Mouse (Mus musculus) liver, adult 2 months (tissue): ENCODE data around the gene Celf2. TPM values are rescaled to one million over a fixed set of nuclear protein-coding genes. Genes with fewer than 3 reads are reported as not detected.

Experiments used
- DNase-seq: peaks from one replicate; pipeline ENCODE4 v3.0.0-alpha.2; 2011; ENCODE audit warnings: low read depth, low spot score; ENCODE audit errors: extremely low read depth
- H3K27ac ChIP-seq: fragments of 200-500 bp; replicated peaks from 2 replicates; pipeline ENCODE4 v1.5.1; 2012; ENCODE audit warnings: low read depth, mild to moderate bottlenecking, control low read depth, inconsistent platforms, low read length; ENCODE audit not compliant: insufficient read depth
- H3K27me3 ChIP-seq: fragments of 200-500 bp; 2 replicates; pipeline ENCODE4 v1.6.1; 2012; ENCODE audit warnings: mild to moderate bottlenecking, moderate library complexity, low read length, inconsistent platforms; ENCODE audit not compliant: control insufficient read depth, insufficient read depth
- H3K36me3 ChIP-seq: fragments of 200-500 bp; 2 replicates; pipeline ENCODE4 v1.6.1; 2012; ENCODE audit warnings: low read length, inconsistent platforms; ENCODE audit not compliant: control insufficient read depth, insufficient read depth
- H3K4me1 ChIP-seq: fragments of 200-500 bp; 2 replicates; pipeline ENCODE4 v1.6.1; 2011; ENCODE audit warnings: low read length; ENCODE audit not compliant: control insufficient read depth, insufficient read depth
- H3K4me3 ChIP-seq: fragments of 200-500 bp; 2 replicates; pipeline ENCODE4 v1.5.1; 2011; ENCODE audit warnings: low read depth, mild to moderate bottlenecking, control low read depth, low read length, moderate library complexity; ENCODE audit not compliant: insufficient read depth
- H3K79me2 ChIP-seq: fragments of 200-500 bp; 2 replicates; pipeline ENCODE4 v1.6.1; 2012; ENCODE audit warnings: inconsistent platforms, mild to moderate bottlenecking, low read length, moderate library complexity; ENCODE audit not compliant: control insufficient read depth, insufficient read depth
- H3K9ac ChIP-seq: fragments of 200-500 bp; 2 replicates; pipeline ENCODE4 v1.6.1; 2012; ENCODE audit warnings: low read depth, mild to moderate bottlenecking, control low read depth, inconsistent platforms, low read length
- CTCF ChIP-seq: fragments of 200-500 bp; IDR thresholded peaks from 2 replicates; pipeline ENCODE4 v1.5.1; 2011; ENCODE audit warnings: low read depth, low read length, control low read depth
- POLR2A ChIP-seq: fragments of 200-500 bp; IDR thresholded peaks from 2 replicates; pipeline ENCODE4 v1.6.1; 2011; ENCODE audit warnings: low read length, control low read depth; ENCODE audit not compliant: insufficient read depth; ENCODE audit errors: extremely low read depth
- WGBS: fragments of 180-500 bp; shearing (Covaris S2); methylation state at CpG from one replicate; pipeline ENCODE4 v1.1.7; 2018; 5-methylcytosine and 5-hydroxymethylcytosine counted together
- polyA plus RNA-seq: library from polyadenylated mRNA; depleted of rRNA; stranded (reverse); fragments of >200 nt; gene quantifications from 2 replicates; pipeline ENCODE4 v1.2.3, GENCODE M21; 2012
- total RNA-seq: library from RNA; depleted of rRNA; stranded (reverse); fragments of >200 nt; gene quantifications from 2 replicates; pipeline ENCODE4 v1.2.3, GENCODE M21; 2014

The Celf2 gene
- total and polyA plus RNA-seq, 2 experiments, result 2.9 to 4.7 TPM

DNA sequence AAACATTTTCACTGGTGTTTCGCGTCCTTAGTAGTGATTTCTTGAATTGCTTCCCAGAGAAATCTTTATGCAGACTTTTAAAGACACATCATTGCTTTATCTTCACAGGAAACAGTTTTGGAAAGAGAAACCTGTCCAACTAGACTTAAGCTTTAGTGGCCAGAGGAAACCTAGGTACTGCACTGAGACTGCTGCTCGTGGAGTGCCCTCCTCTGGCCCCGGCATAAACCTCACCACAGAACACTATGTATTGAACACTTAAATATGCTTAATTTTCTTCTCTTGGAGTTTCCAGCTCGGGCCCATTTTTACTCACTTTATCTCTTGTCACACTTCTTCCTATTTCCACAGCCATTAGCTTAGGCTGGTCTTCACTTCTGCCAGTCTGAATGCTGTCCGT lies 870.0 kb downstream of the Celf2 start:
- no peaks in the 10 kb centered on the region for H3K79me2 ChIP-seq
- no peaks in the 10 kb centered on the region for H3K36me3 ChIP-seq
- DNase-seq, result no peak
- H3K27me3 ChIP-seq, result no peaks in the 10 kb centered on the region
- 88% methylated on average over 6 of the region's 6 CpGs for WGBS
- no peak overlapping the region for H3K27ac ChIP-seq
- H3K4me3 ChIP-seq, result no peak overlapping the region
- H3K9ac ChIP-seq, result no peak overlapping the region
- H3K4me1 ChIP-seq, result no peaks in the 10 kb centered on the region
- no peak for TF ChIP-seq POLR2A
- TF ChIP-seq CTCF, result 0 out of 2 replicates have a peak, but pooled peaks have one; percentile 3

DNA sequence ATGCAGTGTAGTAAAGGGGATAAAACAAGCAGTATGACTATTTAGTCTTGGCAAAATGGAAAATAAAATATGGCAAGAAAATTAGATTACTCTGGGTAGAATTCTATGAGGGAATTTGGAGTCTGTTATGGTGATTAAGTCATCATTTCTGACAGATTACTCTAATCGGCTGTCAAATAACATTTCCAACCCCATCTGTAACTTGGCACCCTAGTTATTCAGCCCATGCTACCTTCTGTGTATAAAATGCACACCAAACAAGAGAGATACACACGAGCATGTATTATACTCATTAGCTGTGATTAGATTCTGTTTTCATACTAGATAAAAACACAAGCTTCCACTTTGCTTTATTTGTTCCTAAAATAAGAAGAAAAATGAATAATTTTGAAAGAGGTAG lies 872.2 kb downstream of the Celf2 start:
- no peak overlapping the region for H3K27ac ChIP-seq
- no peak overlapping the region for H3K9ac ChIP-seq
- no peaks in the 10 kb centered on the region for H3K36me3 ChIP-seq
- no peaks in the 10 kb centered on the region for H3K79me2 ChIP-seq
- no peak for DNase-seq
- H3K4me1 ChIP-seq, result no peaks in the 10 kb centered on the region
- no peak overlapping the region for H3K4me3 ChIP-seq
- no peak for TF ChIP-seq POLR2A
- TF ChIP-seq CTCF, result no peak
- 89% methylated on average over 2 of the region's 2 CpGs for WGBS
- H3K27me3 ChIP-seq, result no peaks in the 10 kb centered on the region

DNA sequence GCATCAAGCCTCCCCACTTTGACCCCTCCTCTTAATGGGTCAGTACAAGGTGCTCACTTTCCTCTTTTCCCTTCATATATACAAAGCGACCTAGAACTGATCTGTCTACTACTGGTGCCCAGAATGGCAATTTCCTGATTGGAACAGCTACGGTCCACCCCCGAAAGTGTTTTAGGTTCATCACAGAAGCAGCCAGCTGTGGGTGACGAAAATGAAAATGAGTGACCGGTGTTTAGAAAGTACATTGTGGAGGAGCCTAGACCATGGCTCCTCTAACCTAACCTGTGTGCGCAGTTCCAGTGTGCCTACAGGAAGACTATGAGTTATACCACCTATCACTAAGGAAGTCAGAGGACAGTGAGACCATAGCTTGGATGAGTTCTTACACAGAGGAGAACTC lies 874.5 kb downstream of the Celf2 start:
- Histone ChIP-seq H3K27ac (no peak overlapping the region), H3K79me2 (no peaks in the 10 kb centered on the region), H3K9ac (no peak overlapping the region), H3K36me3 (no peaks in the 10 kb centered on the region), H3K27me3 (no peaks in the 10 kb centered on the region), H3K4me3 (no peak overlapping the region), H3K4me1 (no peaks in the 10 kb centered on the region)
- DNase-seq, result no peak
- WGBS, result 95% methylated on average over 6 of the region's 6 CpGs
- TF ChIP-seq CTCF (no peak), POLR2A (no peak)

DNA sequence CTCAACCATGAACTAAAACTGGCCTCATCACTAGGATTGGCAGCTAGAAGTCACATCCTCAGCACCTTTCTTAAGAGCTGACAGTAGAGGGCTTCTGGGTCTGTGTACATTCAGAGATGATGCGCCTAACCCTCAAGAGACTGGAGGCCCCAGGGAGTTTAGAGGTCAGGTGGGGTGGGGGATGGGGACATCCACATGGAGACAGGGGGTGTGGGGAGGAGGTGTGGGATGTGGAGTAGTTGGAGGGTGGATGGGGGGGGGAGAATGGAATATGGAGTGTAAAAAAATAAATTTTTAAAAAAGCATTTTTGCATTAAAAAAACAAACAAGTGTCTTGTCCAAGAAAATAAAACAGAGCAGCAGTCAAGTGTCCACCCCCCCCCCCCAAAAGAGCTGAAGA lies 876.2 kb downstream of the Celf2 start:
- Histone ChIP-seq H3K4me3 (no peak overlapping the region), H3K9ac (no peak overlapping the region), H3K27ac (no peak overlapping the region), H3K36me3 (no peaks in the 10 kb centered on the region), H3K27me3 (no peaks in the 10 kb centered on the region), H3K79me2 (no peaks in the 10 kb centered on the region), H3K4me1 (no peaks in the 10 kb centered on the region)
- 100% methylated on average over 1 of the region's 1 CpGs for WGBS
- DNase-seq, result no peak
- TF ChIP-seq CTCF (no peak), POLR2A (no peak)

DNA sequence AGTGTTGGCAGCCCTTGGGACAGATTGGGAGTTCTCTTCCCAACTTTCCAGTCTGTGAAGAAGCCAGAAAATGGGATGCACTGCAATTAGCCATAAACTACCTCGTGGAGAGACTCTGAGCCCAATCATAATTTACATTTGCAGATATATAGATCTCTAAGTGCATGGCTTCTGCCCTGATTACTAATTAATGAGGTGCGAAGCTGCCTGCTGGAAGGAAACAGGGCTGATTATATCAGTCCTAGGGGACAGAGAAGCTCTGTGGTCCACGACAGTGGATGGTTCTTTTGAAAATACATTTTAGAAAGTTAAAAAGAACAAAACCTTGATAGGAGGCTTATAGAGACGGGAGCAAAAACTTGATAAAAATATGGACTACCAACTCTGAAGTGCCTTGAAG lies 885.6 kb downstream of the Celf2 start:
- Histone ChIP-seq H3K4me1 (no peaks in the 10 kb centered on the region), H3K36me3 (no peaks in the 10 kb centered on the region; the same call in 1 of the 2 replicates), H3K27ac (no peak overlapping the region), H3K4me3 (no peak overlapping the region), H3K27me3 (no peaks in the 10 kb centered on the region), H3K9ac (no peak overlapping the region), H3K79me2 (no peaks in the 10 kb centered on the region)
- TF ChIP-seq POLR2A (no peak), CTCF (no peak)
- WGBS, result 78% methylated on average over 4 of the region's 4 CpGs
- no peak for DNase-seq

DNA sequence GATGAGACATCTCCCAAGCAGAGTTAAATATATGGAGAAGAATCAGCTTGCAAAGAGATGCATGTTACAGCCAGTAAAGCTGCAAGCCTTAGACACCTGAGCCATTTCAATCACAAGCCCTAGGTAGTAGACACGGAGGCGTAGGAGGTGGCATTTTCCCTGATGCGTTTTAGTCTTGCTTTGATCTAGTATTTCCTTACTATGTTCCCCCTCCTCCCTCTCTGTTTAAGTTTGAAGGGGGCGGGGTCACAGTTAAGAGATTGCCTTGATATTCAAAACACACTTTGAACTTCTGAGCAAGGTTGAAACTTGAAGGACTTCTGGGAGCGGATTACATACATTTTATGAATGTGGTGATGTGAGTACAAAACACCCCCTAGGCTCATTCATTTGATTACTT lies 887.3 kb downstream of the Celf2 start:
- Histone ChIP-seq H3K79me2 (no peaks in the 10 kb centered on the region), H3K27ac (no peak overlapping the region), H3K27me3 (no peaks in the 10 kb centered on the region), H3K4me3 (no peak overlapping the region), H3K9ac (no peak overlapping the region), H3K36me3 (no peaks in the 10 kb centered on the region; the same call in 1 of the 2 replicates), H3K4me1 (no peaks in the 10 kb centered on the region)
- TF ChIP-seq CTCF (no peak), POLR2A (no peak)
- WGBS, result 85% methylated on average over 5 of the region's 5 CpGs
- no peak for DNase-seq
